Mouse (Mus musculus): ENCODE measurements around the gene Foxa3.

The Foxa3 gene

GRCm38 (mm10) chr7:19024581-19025255, 1.4 kb upstream of the Foxa3 start:
- DNase-seq (ENCODE audit: low spot score in 2 of 2), result no peak

GRCm38 (mm10) chr7:19024096-19024506, 763 bp upstream of the Foxa3 start, which contains the start of gene Sympk:
Sympk (plus strand) TSS chr7:19024377.
- peak; percentile 89 to 93 for DNase-seq (ENCODE audit: low spot score in 2 of 2)

- DNase-seq (ENCODE audit: low spot score in 2 of 2), result no peak
Measured at GRCm38 (mm10) chr7:19022189-19022958, 964 bp downstream of the Foxa3 start.

GRCm38 (mm10) chr7:19021048-19021447, 2.3 kb downstream of the Foxa3 start:
- no peak for DNase-seq (ENCODE audit: low spot score in 2 of 2)

GRCm38 (mm10) chr7:19017909-19018308, 5.4 kb downstream of the Foxa3 start:
- no peak for DNase-seq (ENCODE audit: low spot score in 2 of 2)

GRCm38 (mm10) chr7:19016042-19016441, 7.3 kb downstream of the Foxa3 start:
- DNase-seq (ENCODE audit: low spot score in 2 of 2), result no peak

- no peak for DNase-seq (ENCODE audit: low spot score in 2 of 2)
Measured at GRCm38 (mm10) chr7:19014452-19014851, 8.9 kb downstream of the Foxa3 start.

- DNase-seq (ENCODE audit: low spot score in 2 of 2), result no peak
Measured at GRCm38 (mm10) chr7:19012882-19013281, 10.5 kb downstream of the Foxa3 start.

GRCm38 (mm10) chr7:19012025-19012621, 11.2 kb downstream of the Foxa3 start:
- no peak for DNase-seq (ENCODE audit: low spot score in 2 of 2)

- no peak for DNase-seq (ENCODE audit: low spot score in 2 of 2)
Measured at GRCm38 (mm10) chr7:19010581-19010980, 12.8 kb downstream of the Foxa3 start.

- peak in 1 of 2 experiments; percentile 11 for DNase-seq (ENCODE audit: low spot score in 2 of 2)
Measured at GRCm38 (mm10) chr7:19007026-19007977, 16.0 kb downstream of the Foxa3 start.

- peak; percentile 81 for DNase-seq (ENCODE audit: low spot score in 2 of 2)
Measured at GRCm38 (mm10) chr7:19006476-19006875, 16.9 kb downstream of the Foxa3 start.

GRCm38 (mm10) chr7:19005417-19006121, 17.8 kb downstream of the Foxa3 start:
- peak in 1 of 2 experiments; percentile 35 for DNase-seq (ENCODE audit: low spot score in 2 of 2)

GRCm38 (mm10) chr7:19004631-19005079, 18.7 kb downstream of the Foxa3 start:
- DNase-seq (ENCODE audit: low spot score in 2 of 2), result no peak

- peak; percentile 90 for DNase-seq (ENCODE audit: low spot score in 2 of 2)
Measured at GRCm38 (mm10) chr7:19003902-19004630, 19.3 kb downstream of the Foxa3 start, which contains the start of gene Irf2bp1. Irf2bp1 (plus strand) TSS chr7:19004044.

GRCm38 (mm10) chr7:19002848-19003498, 20.4 kb downstream of the Foxa3 start:
- DNase-seq (ENCODE audit: low spot score in 2 of 2), result peak; percentile 65 to 68

- no peak for DNase-seq (ENCODE audit: low spot score in 2 of 2)
Measured at GRCm38 (mm10) chr7:19002115-19002514, 21.2 kb downstream of the Foxa3 start.

GRCm38 (mm10) chr7:19001807-19002085, 21.6 kb downstream of the Foxa3 start:
- no peak for DNase-seq (ENCODE audit: low spot score in 2 of 2)

- DNase-seq (ENCODE audit: low spot score in 2 of 2), result no peak
Measured at GRCm38 (mm10) chr7:19001066-19001806, 22.1 kb downstream of the Foxa3 start.

Data from frontal cortex, postnatal 14 days (tissue).